Comparison of ENCODE assay signal across 24 mouse cellular contexts in genomic region chr4:141818861-141819260, GRCm38 (mm10). TPM values are rescaled to one million over a fixed set of nuclear protein-coding genes. Genes with fewer than 3 reads are reported as not detected.
"Had no signal": no experiment of that assay in that cellular context is flagged by ENCODE, and none has a peak within 500 bp of the region (broad histone marks: within the 10 kb centered on the region; RNA-seq: fewer than 3 reads in every experiment).

No protein-coding gene starts in this region.

- DNase-seq: lung, adult 2 months; lung, postnatal 14 days; lung, postnatal 36 days; retina, postnatal 1 day; right cerebral cortex, adult 18-20 months; right cerebral cortex, postnatal 25 days; right cerebral cortex, postnatal 4 days; spleen, adult 18-20 months; thymus, adult 18-20 months; thymus, postnatal 14 days had no signal

- H3K9me3 ChIP-seq: liver, embryonic 12.5 days; lung, embryonic 15.5 days; megakaryocyte, embryonic 14.5 days; midbrain, embryonic 15.5 days; neural tube, embryonic 12.5 days had no signal

- H3K27me3 ChIP-seq: lung, embryonic 15.5 days; midbrain, embryonic 13.5 days; midbrain, embryonic 15.5 days; neural tube, embryonic 12.5 days had no signal

- H3K27ac ChIP-seq: liver, embryonic 12.5 days; liver, embryonic 14.5 days; lung, embryonic 15.5 days; macrophage; midbrain, embryonic 13.5 days; midbrain, embryonic 15.5 days; neural tube, embryonic 12.5 days had no signal

- H3K4me1 ChIP-seq: lung, embryonic 15.5 days; midbrain, embryonic 15.5 days had no signal

- H3K4me3 ChIP-seq: liver, embryonic 12.5 days; lung, embryonic 15.5 days; megakaryocyte, embryonic 14.5 days; midbrain, embryonic 13.5 days; midbrain, embryonic 15.5 days; neural tube, embryonic 12.5 days had no signal

RNA-seq across cellular contexts. Expression of gene Cela2a, which starts 7.1 kb away (rescaled TPM):
- polyA plus RNA-seq: liver, embryonic 12.5 days; liver, embryonic 14.5 days; lung, embryonic 15.5 days; lung, postnatal 0 days; macrophage; midbrain, embryonic 13.5 days; midbrain, postnatal 0 days; neural tube, embryonic 12.5 days; neural tube, embryonic 14.5 days; stomach, embryonic 14.5 days had no signal

RNA-seq across cellular contexts. Expression of gene Ctrc, which starts 27.3 kb away (rescaled TPM):
- polyA plus RNA-seq: liver, adult 2 months; liver, embryonic 12.5 days; liver, embryonic 14.5 days; liver, embryonic 16.5 days; lung, adult 2 months; lung, embryonic 15.5 days; lung, postnatal 0 days; macrophage; midbrain, embryonic 13.5 days; midbrain, embryonic 15.5 days; midbrain, postnatal 0 days; neural tube, embryonic 12.5 days; neural tube, embryonic 14.5 days; stomach, embryonic 14.5 days had no signal
